Mouse (Mus musculus) common myeloid progenitor, adult 5-6 weeks (primary cell): ENCODE data around the gene Slc6a15. TPM values are rescaled to one million over a fixed set of nuclear protein-coding genes. Genes with fewer than 3 reads are reported as not detected.

Experiments
- ATAC-seq: replicated peaks from 2 replicates; pipeline ENCODE4 v1.8.0; 2016; ENCODE audit warnings: low read depth, mild to moderate bottlenecking, moderate TSS enrichment, inconsistent platforms; ENCODE audit not compliant: poor library complexity, severe bottlenecking
- total RNA-seq: library from RNA; stranded (forward); fragments of 200-1000, 187-1606 nt; gene quantifications from 2 replicates; pipeline ENCODE4 v1.2.3, GENCODE M21; 2017

Slc6a15 gene
- total RNA-seq = 2.0 TPM in 2 replicates

DNA sequence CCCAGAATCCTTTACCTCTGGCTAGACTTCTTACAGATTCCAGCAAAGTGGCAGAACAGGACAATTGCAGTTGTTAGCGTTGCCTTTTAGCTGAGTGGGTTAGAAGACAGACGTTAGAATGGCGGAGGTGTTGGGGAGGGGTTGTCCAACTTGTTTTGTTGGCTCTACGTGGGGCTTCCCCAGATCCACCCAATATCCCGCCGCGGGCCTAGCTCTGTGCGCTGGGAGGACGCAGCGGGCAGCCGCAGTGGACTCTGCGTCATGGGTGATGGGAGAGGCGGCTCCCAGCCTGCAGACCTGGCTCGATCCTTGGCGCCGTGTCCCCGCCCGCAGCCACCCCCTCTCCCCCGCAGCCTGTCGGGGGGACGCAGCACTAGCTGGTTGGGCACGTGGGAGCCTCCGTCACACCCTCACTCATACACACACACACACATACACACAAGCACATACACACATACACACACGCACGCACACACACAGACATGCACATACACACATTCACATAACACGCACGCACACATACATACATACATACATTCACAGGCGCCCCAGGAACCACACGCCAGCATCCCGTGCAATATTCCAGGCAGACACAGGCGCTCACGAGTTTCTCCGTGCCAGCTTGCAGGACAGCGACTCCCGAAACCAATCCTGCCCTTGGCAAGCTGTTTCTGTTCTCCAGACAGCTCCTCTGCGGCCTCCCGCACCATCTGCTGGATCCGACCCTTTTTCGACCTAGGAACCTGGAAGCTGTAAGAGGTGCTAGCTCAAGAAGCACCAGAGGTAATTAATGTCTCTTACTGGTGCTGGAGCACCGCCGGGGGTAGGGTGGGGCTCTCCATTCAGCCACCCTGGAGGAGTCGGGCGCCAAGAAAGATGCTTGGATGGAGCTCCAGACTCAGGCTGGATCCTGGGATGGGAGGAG, at the start of gene Slc6a15:
Gene Slc6a15 (plus strand): TSS at position 413 of the 925 bp plus-strand sequence.
- peak; percentile 40 for ATAC-seq

DNA sequence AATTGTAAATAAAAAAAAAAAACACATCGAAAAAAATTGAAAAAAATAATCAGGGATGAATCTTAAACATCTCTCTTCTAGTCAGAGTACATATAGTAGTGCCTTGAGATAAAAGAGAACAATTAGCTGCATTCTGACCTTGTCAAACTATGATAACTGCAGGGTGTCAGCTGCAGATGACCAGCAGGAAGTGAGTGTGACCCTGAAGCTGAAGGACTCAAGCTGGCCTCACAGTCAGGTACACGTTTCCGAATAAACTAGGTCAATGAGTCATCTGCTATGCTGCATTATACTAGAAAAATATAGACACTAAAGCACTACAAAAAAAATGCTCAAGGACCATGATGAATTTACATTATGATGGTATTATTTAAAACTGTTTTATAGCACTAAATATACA, 45.6 kb upstream of the Slc6a15 start:
- no peak for ATAC-seq

DNA sequence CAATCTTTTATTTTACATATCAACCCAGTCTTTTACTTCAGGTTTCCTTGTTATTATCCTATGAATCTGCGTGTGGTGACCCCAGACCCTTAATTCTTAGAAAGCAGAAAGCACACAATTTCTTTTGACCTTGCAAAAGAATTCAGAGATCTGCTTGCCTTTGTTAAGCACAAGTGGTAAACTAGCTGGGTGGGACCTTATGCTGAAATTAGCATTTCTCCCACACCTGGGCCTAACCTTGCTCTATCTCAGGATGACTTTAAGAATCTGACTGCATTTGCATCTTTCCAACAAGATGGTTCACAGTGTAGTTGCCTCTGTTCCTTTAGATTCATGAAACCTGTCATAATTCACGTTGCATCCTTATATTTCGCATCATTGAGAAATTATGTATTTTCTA, 44.2 kb upstream of the Slc6a15 start:
- ATAC-seq = no peak

DNA sequence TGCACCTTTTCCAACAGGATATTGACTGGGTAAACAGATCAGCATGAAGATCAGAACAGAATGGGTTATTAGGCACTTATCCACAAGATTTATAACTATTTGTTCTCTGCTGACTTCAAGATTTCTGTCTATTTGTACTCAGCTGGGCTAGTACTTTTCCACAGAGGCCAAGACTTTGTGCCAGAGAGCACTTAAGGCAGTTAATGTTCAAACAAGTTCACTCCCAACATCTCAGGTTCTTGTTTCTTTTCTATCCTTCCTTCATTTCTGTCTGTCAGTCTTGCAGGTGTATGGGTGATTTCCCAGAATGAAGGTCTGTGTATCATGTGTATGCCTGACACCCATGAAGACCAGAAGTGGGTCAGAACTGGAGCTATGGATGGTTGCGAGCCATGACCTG, 33.3 kb upstream of the Slc6a15 start:
- ATAC-seq = no peak

DNA sequence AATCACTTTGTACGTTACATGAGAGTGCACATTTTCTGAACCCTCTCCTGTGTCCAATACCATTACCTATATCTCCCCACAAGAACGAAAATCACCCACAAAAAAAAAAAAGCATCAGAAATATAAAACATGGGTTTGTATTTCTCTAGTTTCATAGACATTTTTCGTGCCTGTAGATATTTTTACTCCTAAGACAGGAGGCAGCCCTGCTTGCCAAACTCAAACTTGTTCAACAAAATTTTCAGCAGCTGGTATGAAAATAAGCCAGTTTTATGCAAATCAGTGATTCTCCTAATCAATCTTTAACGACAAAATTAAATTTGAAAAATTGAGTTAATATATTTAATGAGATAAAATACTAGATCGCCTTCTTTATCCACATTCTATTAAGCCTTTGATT, 27.7 kb upstream of the Slc6a15 start:
- ATAC-seq = no peak

DNA sequence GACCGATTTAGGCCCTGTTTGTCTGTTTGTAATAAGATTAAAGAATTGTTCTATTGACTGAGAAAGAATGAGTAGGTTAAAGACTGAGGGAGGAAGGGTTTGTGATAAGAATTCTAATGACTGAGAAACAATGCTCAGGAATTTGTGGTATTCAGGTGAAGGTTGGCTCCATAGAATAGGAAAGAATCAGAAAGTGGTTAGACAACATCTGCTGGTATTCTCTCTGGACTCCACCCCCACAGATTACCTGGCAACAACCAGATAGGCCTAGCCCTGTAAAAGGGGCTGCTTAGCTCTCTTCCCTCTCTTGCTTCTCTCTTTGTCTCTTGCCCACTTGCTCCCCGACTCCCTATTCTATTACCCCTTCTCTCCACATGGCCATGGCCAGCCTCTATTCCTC, 20.8 kb upstream of the Slc6a15 start:
- ATAC-seq = no peak

DNA sequence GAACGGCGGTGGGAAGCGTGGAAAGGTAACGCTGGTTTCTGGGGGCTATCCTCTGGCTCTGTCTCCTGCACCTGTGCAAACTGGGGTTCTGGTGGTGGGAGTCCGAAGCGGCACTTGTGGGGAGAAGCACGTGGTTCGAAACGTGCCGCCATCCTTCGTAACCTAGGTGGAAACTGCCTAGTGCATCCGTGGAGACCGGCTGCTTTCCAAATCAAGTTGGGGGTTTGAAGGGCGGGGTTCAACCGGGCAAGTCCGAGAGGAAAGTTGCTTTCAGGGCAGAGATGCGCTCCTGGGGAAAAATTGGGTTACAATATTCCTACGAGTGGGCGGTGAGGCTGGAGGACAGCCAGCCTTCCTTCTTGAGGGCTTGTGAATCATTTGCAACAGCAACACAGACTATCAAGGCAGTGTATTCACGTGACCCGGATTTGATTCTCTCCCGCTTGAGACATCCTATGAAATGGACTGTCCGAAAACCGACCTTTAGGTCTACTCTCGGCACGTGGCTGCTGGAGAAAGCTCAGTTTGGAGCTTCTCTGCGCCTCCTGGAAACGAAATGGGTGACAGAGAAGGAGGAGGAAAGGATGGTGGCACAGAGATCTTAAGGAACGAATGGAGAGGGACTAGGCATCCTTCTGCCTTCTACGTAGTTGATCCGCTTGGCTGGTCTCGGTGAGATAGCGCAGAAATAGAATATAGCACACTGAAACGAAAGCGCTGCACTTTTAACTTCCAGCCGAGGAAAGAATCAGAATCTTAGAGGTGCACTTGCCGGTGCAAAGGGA, 905 bp downstream of the Slc6a15 start:
- peak; percentile 44 for ATAC-seq

DNA sequence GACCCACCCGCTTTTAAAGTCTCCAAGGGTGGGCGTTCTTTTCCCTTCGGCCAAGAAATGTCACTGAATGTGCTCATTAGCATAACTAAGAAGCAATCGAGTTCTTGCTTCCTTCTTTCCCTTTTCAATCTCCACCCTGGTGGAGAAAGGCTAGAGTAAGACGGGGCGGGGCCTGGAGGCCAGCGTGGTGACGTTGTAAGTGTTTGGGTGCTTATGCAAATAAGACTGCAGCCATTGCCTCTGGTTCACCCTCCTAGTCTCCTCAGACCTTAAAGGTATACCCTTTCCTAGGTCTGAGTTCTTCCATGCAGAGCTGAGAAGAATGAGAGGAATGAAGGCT, 1.5 kb downstream of the Slc6a15 start:
- peak; percentile 92 for ATAC-seq

DNA sequence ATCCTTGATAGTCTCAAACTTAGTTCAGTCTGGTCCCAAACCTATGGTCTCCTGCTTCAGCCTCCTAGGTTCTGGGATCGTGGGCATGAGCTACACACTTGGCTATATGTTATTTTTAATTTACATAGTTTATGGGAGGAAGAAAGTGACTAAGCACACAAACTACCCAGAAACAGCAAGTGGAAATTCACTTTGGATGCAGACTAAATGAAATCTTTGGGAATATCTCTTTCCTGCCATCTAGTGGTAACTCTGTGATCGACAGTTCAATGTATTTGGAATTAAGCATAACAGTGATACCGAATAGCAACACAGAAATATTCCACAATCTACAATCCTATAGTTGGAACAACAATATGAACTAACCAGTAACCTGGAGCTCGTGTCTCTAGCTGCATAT, 34.6 kb downstream of the Slc6a15 start:
- ATAC-seq = peak; percentile 86

DNA sequence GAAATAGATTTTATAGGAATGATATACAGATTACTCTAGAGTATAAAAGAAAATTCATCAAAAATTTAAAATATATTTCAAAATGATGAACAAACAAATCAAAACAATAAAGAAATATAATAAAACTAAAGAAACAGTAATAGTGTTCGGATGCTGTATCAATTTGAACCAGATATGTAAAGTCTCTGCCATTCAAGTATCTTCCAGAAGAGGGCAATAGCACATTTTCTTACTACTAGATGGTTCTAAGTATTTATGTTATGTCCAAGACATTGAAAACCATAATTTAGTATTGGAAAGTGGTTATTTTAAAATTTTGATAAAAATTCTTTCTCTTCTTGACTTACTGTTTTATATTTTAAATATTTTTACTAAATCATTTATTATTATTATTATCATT, 60.1 kb downstream of the Slc6a15 start:
- no peak for ATAC-seq

DNA sequence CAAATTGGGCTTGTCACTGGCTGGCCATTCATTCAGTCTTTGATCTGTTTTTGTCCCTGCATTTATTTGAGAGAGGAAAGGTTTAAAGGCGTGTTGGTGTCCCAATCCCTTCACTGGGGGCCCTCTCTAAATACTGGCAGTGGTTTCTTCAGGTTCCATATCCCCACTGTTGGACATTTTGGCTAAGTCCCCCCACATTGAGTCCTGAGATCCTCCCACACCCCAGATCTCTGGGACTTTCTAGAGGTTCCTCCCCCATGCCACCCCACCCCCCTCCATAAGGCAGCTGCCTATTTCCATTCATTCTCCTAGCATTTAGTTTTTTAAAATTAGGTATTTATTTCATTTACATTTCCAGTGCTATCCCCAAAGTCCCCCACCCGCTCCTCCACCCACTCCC, 75.0 kb downstream of the Slc6a15 start:
- ATAC-seq = no peak

DNA sequence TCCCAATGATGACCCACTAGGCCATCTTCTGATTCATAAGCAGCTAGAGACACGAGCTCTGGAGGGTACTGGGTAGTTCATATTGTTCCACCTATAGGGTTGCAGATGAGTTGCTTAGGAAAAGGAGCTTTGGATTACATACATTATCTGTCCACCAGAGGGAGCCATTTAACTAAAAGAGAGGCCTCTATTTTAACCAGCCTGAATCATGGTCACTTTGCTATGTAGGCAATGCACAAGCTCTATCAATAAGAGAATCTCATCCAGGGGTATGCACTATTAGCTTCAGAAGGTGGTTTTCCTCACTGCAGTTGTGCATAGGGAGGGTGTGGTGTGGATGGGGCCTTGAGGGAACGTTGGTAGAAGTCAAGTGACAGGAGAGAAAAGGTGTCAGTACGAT, 75.5 kb downstream of the Slc6a15 start:
- ATAC-seq = peak; percentile 87

DNA sequence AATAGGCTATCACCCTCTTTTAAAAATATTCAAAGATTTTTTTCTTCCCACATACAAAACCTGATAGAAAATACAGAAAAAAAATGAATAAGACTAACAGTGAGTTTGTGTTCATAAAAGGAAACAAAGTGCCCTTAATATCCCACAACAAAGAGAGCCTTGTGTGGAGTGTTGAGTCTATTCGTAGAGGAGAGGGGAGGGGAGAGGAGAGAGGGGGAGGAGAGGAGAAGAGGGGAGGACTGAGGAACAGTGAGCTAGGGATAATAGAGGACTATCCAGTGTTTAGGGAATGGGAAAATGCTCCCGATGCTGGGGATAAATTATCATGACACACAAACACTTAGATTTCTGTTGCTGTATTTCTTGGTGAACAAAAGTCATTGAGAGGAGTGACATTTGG, 80.8 kb downstream of the Slc6a15 start:
- no peak for ATAC-seq

DNA sequence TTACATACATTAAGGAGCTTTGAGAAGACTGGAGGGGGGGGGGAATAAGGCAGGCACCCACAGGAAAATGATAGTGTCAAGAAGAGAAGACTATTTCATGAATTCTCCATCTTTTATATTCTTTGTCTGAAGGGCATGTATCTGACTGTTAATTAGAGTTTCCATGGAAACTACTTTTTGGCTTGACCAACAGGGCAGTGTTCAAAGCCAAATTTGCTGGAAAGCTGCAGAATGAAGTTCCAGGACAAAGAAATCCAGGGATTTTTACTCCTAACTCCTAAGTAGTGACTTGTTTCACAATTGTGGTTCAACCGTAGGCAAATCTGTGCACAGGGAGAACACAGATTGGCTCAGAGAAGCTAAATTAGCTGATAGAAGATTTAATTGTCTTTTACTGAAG, 90.3 kb downstream of the Slc6a15 start:
- no peak for ATAC-seq

Other genes starting within 250 kb of the Slc6a15 start
- gene Lrriq1, start 131.5 kb upstream of the Slc6a15 start, total RNA-seq = not detected in 2 replicates